Mouse (Mus musculus) myocyte (in vitro differentiated cells): Measurements from ENCODE around the gene Nhlrc1. TPM values are rescaled to one million over a fixed set of nuclear protein-coding genes. Genes with fewer than 3 reads are reported as not detected.

ENCODE experiments used
- H3K27me3 ChIP-seq: one replicate; pipeline ENCODE4 v1.6.1; 2011; ENCODE audit not compliant: control insufficient read depth, insufficient read depth, insufficient read length
- H3K36me3 ChIP-seq: one replicate; pipeline ENCODE4 v1.6.1; 2011; ENCODE audit not compliant: control insufficient read depth, insufficient read depth
- H3K4me2 ChIP-seq: one replicate; pipeline ENCODE4 v1.6.1; 2011; ENCODE audit warnings: low read depth, control low read depth
- H3K4me3 ChIP-seq: one replicate; pipeline ENCODE4 v1.5.1; 2011; ENCODE audit warnings: mild to moderate bottlenecking, control low read depth, moderate library complexity
- H3K79me2 ChIP-seq: one replicate; pipeline ENCODE4 v1.6.1; 2011; ENCODE audit not compliant: control insufficient read depth, insufficient read depth
- H3ac ChIP-seq: one replicate; pipeline ENCODE4 v1.6.1; 2011; ENCODE audit not compliant: control insufficient read depth, insufficient read length
- CEBPB ChIP-seq: IDR thresholded peaks from 2 replicates; pipeline ENCODE4 v1.6.1; 2011; ENCODE audit warnings: mild to moderate bottlenecking, moderate library complexity; ENCODE audit not compliant: poor library complexity, insufficient read depth, severe bottlenecking
- E2F4 ChIP-seq: IDR thresholded peaks from one replicate; pipeline ENCODE4 v1.6.1; 2011; ENCODE audit warnings: mild to moderate bottlenecking, control low read depth, moderate library complexity; ENCODE audit not compliant: insufficient read depth
- MAX ChIP-seq: IDR thresholded peaks from one replicate; pipeline ENCODE4 v1.6.1; 2011; ENCODE audit warnings: low read depth, mild to moderate bottlenecking, control low read depth
- MYOD1 ChIP-seq, 3 experiments: IDR thresholded peaks; one replicate each; pipeline ENCODE4 v1.6.1; 2011; ENCODE audit warnings: control low read depth in 2 of 3, low read depth in 2 of 3, mild to moderate bottlenecking in 2 of 3, moderate library complexity in 1 of 3; ENCODE audit not compliant: insufficient read length in 2 of 3, control insufficient read depth in 1 of 3
- MYOG ChIP-seq, 3 experiments: IDR thresholded peaks; one replicate each; pipeline ENCODE4 v1.6.1; 2011; ENCODE audit warnings: control low read depth in 2 of 3, low read depth in 2 of 3, mild to moderate bottlenecking in 2 of 3; ENCODE audit not compliant: insufficient read length in 2 of 3, control insufficient read depth in 1 of 3, insufficient read depth in 1 of 3
- POLR2A ChIP-seq: IDR thresholded peaks from one replicate; pipeline ENCODE4 v1.6.1; 2011; ENCODE audit warnings: low read depth, mild to moderate bottlenecking, control low read depth, moderate library complexity; ENCODE audit not compliant: insufficient read length
- POLR2AphosphoS2 ChIP-seq: IDR thresholded peaks from one replicate; pipeline ENCODE4 v1.6.1; 2011; ENCODE audit warnings: low read depth, control low read depth; ENCODE audit not compliant: insufficient read length
- REST ChIP-seq: IDR thresholded peaks from one replicate; pipeline ENCODE4 v1.6.1; 2011; ENCODE audit warnings: mild to moderate bottlenecking, control low read depth, moderate library complexity; ENCODE audit not compliant: insufficient read depth, insufficient read length
- SRF ChIP-seq: IDR thresholded peaks from one replicate; pipeline ENCODE4 v1.6.1; 2011; ENCODE audit warnings: low read depth; ENCODE audit not compliant: control insufficient read depth, insufficient read length
- TCF12 ChIP-seq: IDR thresholded peaks from one replicate; pipeline ENCODE4 v1.6.1; 2011; ENCODE audit warnings: mild to moderate bottlenecking, control low read depth; ENCODE audit not compliant: poor library complexity, insufficient read depth, severe bottlenecking
- TCF3 ChIP-seq: IDR thresholded peaks from one replicate; pipeline ENCODE4 v1.6.1; 2011; ENCODE audit warnings: low read depth, control low read depth; ENCODE audit not compliant: insufficient read length
- USF1 ChIP-seq: IDR thresholded peaks from one replicate; pipeline ENCODE4 v1.6.1; 2011; ENCODE audit warnings: low read depth, mild to moderate bottlenecking, control low read depth, moderate library complexity
- polyA plus RNA-seq: library from polyadenylated mRNA; unstranded; fragments of >200 nt; fragmentation: generic; extraction: Trizol; gene quantifications from one replicate; pipeline ENCODE4 v1.2.1, GENCODE M21; 2012; ENCODE audit warnings: missing spikeins

The Nhlrc1 gene
- polyA plus RNA-seq, 1 experiment, result 0.14 TPM

DNA sequence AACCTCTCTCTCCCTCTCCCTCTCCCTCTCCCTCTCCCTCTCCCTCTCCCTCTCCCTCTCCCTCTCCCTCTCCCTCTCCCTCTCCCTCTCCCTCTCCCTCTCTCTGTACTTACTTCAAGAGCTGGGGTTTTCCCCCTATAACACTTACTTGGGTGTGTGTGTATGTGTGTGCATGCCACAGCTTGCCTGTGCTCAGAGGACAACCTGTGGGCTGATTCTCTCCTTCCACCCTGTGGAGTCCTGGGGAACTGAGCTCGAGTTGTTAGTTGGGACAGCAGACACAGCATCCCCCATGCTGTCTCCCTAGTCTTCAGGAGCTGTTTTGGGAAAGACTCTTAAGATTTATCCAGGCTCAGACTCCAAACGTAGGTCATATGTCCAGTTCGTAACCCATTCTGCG is 47.3 kb downstream of the Nhlrc1 start:
- Histone ChIP-seq H3K36me3 (no peaks in the 10 kb centered on the region), H3K27me3 (no peaks in the 10 kb centered on the region), H3K79me2 (no peaks in the 10 kb centered on the region), H3ac (no peak overlapping the region), H3K4me3 (no peak overlapping the region), H3K4me2 (no peak overlapping the region)
- TF ChIP-seq MYOD1 (IDR thresholded peaks at IDR 0.05; ENCODE audit: control insufficient read depth in 1 of 3, insufficient read length in 2 of 3, low read depth in 2 of 3) (no peak), USF1 (no peak), TCF12 (no peak), MYOG (IDR thresholded peaks at IDR 0.05; ENCODE audit: control insufficient read depth in 1 of 3, insufficient read depth in 1 of 3, insufficient read length in 2 of 3, low read depth in 2 of 3) (no peak), TCF3 (no peak), CEBPB (no peak), SRF (no peak), E2F4 (no peak), REST (no peak), POLR2A (no peak), MAX (no peak), POLR2AphosphoS2 (no peak)

Other genes with a start within 250 kb of the Nhlrc1 start
- 15.4 TPM for gene Kif13a, start 85.0 kb downstream of the Nhlrc1 start, polyA plus RNA-seq
- gene Kdm1b, start 28.6 kb upstream of the Nhlrc1 start, polyA plus RNA-seq, result 5.0 TPM
- gene Tpmt, start 29.9 kb upstream of the Nhlrc1 start, polyA plus RNA-seq, result 7.4 TPM
- 11.2 TPM for gene Dek, start 91.4 kb upstream of the Nhlrc1 start, polyA plus RNA-seq
- gene Rnf144b, start 107.8 kb upstream of the Nhlrc1 start, polyA plus RNA-seq, result 0.17 TPM